Mouse (Mus musculus) embryonic facial prominence, embryonic 14.5 days (tissue): Measurements from ENCODE around the gene Gadd45gip1. TPM values are rescaled to one million over a fixed set of nuclear protein-coding genes. Genes with fewer than 3 reads are reported as not detected.

ENCODE experiments used
- ATAC-seq: fragments of 200-750 bp; cut with Nextera tagmentation; 2 replicates; pipeline ENCODE4 v1.8.0; 2017; ENCODE audit warnings: low read depth, moderate number of reproducible peaks, moderate TSS enrichment
- DNase-seq: peaks from one replicate; pipeline ENCODE4 v3.0.0-alpha.2; 2015; ENCODE audit warnings: low spot score
- H3K27ac ChIP-seq: fragments of 300-500 bp; sonication (generic); replicated peaks from 2 replicates; pipeline ENCODE4 v1.5.1; 2014; ENCODE audit warnings: low read depth, mild to moderate bottlenecking, low read length, moderate library complexity
- H3K27me3 ChIP-seq: fragments of 300-500 bp; sonication (generic); replicated peaks from 2 replicates; pipeline ENCODE4 v1.6.1; 2014; ENCODE audit warnings: low read length; ENCODE audit not compliant: control insufficient read depth, insufficient read depth
- H3K36me3 ChIP-seq: fragments of 300-500 bp; sonication (generic); 2 replicates; pipeline ENCODE4 v1.6.1; 2014; ENCODE audit warnings: low read length, mixed read lengths; ENCODE audit not compliant: control insufficient read depth, insufficient read depth
- H3K4me1 ChIP-seq: fragments of 300-500 bp; sonication (generic); 2 replicates; pipeline ENCODE4 v1.6.1; 2014; ENCODE audit warnings: antibody characterized with exemption, low read length; ENCODE audit not compliant: control insufficient read depth, insufficient read depth
- H3K4me2 ChIP-seq: fragments of 300-500 bp; sonication (generic); 2 replicates; pipeline ENCODE4 v1.6.1; 2014; ENCODE audit warnings: low read depth, mild to moderate bottlenecking, low read length, moderate library complexity, mixed read lengths
- H3K4me3 ChIP-seq: fragments of 300-500 bp; sonication (generic); 2 replicates; pipeline ENCODE4 v1.5.1; 2014; ENCODE audit warnings: low read depth, mild to moderate bottlenecking, low read length
- H3K9ac ChIP-seq: fragments of 300-500 bp; sonication (generic); 2 replicates; pipeline ENCODE4 v1.6.1; 2014; ENCODE audit warnings: low read depth, mild to moderate bottlenecking, low read length, moderate library complexity, mixed read lengths
- H3K9me3 ChIP-seq: fragments of 300-500 bp; sonication (generic); 2 replicates; pipeline ENCODE4 v1.6.1; 2016; ENCODE audit warnings: low read length; ENCODE audit not compliant: control insufficient read depth
- WGBS: fragments of 180-500 bp; shearing (Covaris S2); extraction: QIAGEN DNeasy Blood & Tissue Kit; methylation state at CpG from one replicate; pipeline ENCODE4 v1.1.7; 2014; 5-methylcytosine and 5-hydroxymethylcytosine counted together
- polyA plus RNA-seq: library from polyadenylated mRNA; unstranded; fragments of >200 nt; fragmentation: Nextera tagmentation; extraction: Ambion mirVana; gene quantifications from 2 replicates; pipeline ENCODE4 v1.2.1, GENCODE M21; 2014

Gadd45gip1 gene
- polyA plus RNA-seq, 1 experiment from 2014 or later, result 41.5 TPM

- peak overlapping the region; percentile 92 for H3K9ac ChIP-seq
- no peaks in the 10 kb centered on the region for H3K9me3 ChIP-seq
- WGBS, result 80% methylated on average over 2 of the region's 2 CpGs
- peaks cover 22% of the 10 kb centered on the region for H3K4me1 ChIP-seq
- ATAC-seq, result no peak
- H3K36me3 ChIP-seq, result peaks cover 85% of the 10 kb centered on the region
- H3K4me3 ChIP-seq, result peak overlapping the region; percentile 81
- no peak for DNase-seq
- no peak overlapping the region for H3K27ac ChIP-seq
- H3K27me3 ChIP-seq, result no peaks in the 10 kb centered on the region
- H3K4me2 ChIP-seq, result peak overlapping the region; percentile 62
Observed at GRCm38 (mm10) chr8:84839411-84839810, 8.1 kb downstream of the Gadd45gip1 start.

DNA sequence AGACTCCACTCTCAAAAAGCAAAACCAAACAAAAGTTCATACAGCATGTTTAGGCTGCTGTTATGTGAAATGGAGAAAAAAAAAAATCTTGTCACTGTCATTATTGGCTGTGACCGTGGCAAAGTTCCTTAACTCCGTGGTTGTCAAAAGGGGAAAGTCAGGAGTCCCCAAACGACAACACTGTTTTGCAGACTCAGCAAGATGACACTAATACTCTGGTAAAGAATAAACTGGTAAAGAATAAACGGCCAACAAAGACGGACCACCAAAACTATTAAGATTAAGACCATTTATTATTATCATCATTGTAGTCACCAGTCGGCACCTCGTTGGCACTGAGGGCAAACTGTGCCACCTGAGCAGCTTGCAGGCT is 8.5 kb downstream of the Gadd45gip1 start:
- peak overlapping the region; percentile 88 for H3K27ac ChIP-seq
- H3K4me1 ChIP-seq, result peaks cover 24% of the 10 kb centered on the region
- DNase-seq, result no peak
- H3K4me3 ChIP-seq, result peak overlapping the region; percentile 81
- WGBS, result under 1% methylated on average over 7 of the region's 7 CpGs
- no peak for ATAC-seq
- H3K4me2 ChIP-seq, result peak overlapping the region; percentile 62
- H3K9me3 ChIP-seq, result no peaks in the 10 kb centered on the region
- peak overlapping the region; percentile 92 for H3K9ac ChIP-seq
- no peaks in the 10 kb centered on the region for H3K27me3 ChIP-seq
- peaks cover 85% of the 10 kb centered on the region for H3K36me3 ChIP-seq

DNA sequence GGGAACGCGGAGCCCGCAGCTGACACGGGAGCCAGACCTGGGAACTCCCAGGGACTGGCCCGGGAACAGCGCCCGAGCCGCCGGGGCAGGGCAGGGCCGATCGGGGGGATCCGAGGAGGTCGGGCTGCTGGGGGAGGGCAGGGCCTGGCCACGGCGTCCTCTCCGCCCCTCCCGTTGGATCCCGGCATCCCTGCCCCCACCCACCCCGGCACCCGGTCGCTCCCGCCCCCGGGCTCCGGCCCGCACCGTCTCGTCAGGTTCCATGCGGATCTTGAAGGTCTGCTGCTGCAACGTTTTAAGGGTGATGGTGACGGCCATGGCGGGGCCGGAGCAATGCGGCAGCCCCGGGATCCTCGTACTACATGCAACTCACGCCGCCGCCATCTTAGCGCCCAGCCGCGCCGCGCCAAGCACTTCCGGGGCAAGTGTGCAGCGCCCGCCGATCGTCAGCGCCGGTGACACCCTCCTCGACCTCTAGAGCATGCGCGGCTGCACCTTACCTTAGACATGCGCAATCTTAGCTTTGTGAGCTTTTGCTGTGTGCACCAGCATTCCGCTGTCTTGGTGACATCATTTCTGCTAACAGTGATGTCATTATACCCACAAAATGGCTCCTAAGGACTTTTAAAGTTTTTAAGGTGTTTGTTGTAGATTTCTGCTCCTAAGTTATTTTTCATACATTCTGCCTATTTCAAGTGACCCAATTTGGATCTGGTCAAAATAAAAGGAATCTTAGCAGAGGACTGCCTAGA is 9.1 kb downstream of the Gadd45gip1 start, which contains the start of gene Rad23a:
Rad23a (minus strand) TSS at position 418 of the 752 bp plus-strand sequence.
- no peaks in the 10 kb centered on the region for H3K27me3 ChIP-seq
- peak within 1 kb of the TSS; percentile 92 for H3K9ac ChIP-seq
- DNase-seq (peak; percentile 98), ATAC-seq (peak; percentile 94)
- H3K4me2 ChIP-seq, result peak within 1 kb of the TSS; percentile 62
- peak within 1 kb of the TSS; percentile 81 for H3K4me3 ChIP-seq
- H3K36me3 ChIP-seq, result peaks cover 86% of the 10 kb centered on the region
- under 1% methylated on average over 16 of the region's 55 CpGs for WGBS
- H3K27ac ChIP-seq, result peak within 1 kb of the TSS; percentile 88
- peaks cover 27% of the 10 kb centered on the region; the same call in 1 of the 2 replicates for H3K4me1 ChIP-seq
- H3K9me3 ChIP-seq, result no peaks in the 10 kb centered on the region

DNA sequence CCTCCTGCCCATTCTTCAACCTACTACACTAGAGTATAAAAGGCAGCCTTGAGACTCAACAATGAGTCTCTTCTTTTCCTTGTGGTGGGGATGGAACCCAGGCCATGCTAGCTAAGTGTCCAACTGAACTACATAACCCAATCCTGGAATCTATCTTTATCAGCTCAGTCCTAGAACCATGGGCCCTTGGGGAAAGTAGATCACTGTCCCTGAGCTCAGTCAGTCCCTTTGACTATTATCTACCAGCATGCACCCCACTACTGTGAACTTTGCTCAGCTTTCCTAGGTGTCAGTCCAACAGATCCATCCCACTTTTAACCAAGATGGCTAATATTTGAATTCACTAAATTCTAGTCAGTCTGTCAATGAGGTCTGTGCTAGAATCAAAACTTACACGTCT is 10.2 kb downstream of the Gadd45gip1 start:
- Histone ChIP-seq H3K4me1 (peaks cover 27% of the 10 kb centered on the region; the same call in 1 of the 2 replicates), H3K9me3 (no peaks in the 10 kb centered on the region), H3K9ac (no peak overlapping the region), H3K27ac (no peak overlapping the region), H3K4me2 (no peak overlapping the region), H3K27me3 (no peaks in the 10 kb centered on the region), H3K4me3 (no peak overlapping the region), H3K36me3 (peaks cover 81% of the 10 kb centered on the region)
- DNase-seq, result no peak
- ATAC-seq, result no peak
- 73% methylated on average over 1 of the region's 1 CpGs for WGBS

GRCm38 (mm10) chr8:84844397-84845070 is 13.2 kb downstream of the Gadd45gip1 start:
- no peak for DNase-seq
- no peaks in the 10 kb centered on the region for H3K9me3 ChIP-seq
- peaks cover 15% of the 10 kb centered on the region; the same call in 1 of the 2 replicates for H3K4me1 ChIP-seq
- peak overlapping the region; percentile 8; the same call in 1 of the 2 replicates for H3K27ac ChIP-seq
- no peaks in the 10 kb centered on the region for H3K27me3 ChIP-seq
- ATAC-seq, result no peak
- 81% methylated on average over 9 of the region's 9 CpGs for WGBS
- H3K4me3 ChIP-seq, result peak overlapping the region; percentile 71
- peak overlapping the region; percentile 88 for H3K9ac ChIP-seq
- H3K36me3 ChIP-seq, result peaks cover 50% of the 10 kb centered on the region
- peak overlapping the region; percentile 77 for H3K4me2 ChIP-seq

- no peak for ATAC-seq
- peak overlapping the region; percentile 88 for H3K9ac ChIP-seq
- H3K27ac ChIP-seq, result peak overlapping the region; percentile 77; the same call in 1 of the 2 replicates
- peak overlapping the region; percentile 71 for H3K4me3 ChIP-seq
- DNase-seq, result peak; percentile 56
- H3K27me3 ChIP-seq, result no peaks in the 10 kb centered on the region
- no peaks in the 10 kb centered on the region for H3K9me3 ChIP-seq
- peaks cover 15% of the 10 kb centered on the region; the same call in 1 of the 2 replicates for H3K4me1 ChIP-seq
- H3K36me3 ChIP-seq, result peaks cover 50% of the 10 kb centered on the region
- H3K4me2 ChIP-seq, result peak overlapping the region; percentile 77
- WGBS, result 11% methylated on average over 12 of the region's 12 CpGs
Observed at GRCm38 (mm10) chr8:84845355-84846093, 14.2 kb downstream of the Gadd45gip1 start.

- peak overlapping the region; percentile 77 for H3K27ac ChIP-seq
- peak overlapping the region; percentile 71 for H3K4me3 ChIP-seq
- H3K4me1 ChIP-seq, result peaks cover 15% of the 10 kb centered on the region; the same call in 1 of the 2 replicates
- under 1% methylated on average over 30 of the region's 30 CpGs for WGBS
- peak overlapping the region; percentile 77 for H3K4me2 ChIP-seq
- no peaks in the 10 kb centered on the region for H3K9me3 ChIP-seq
- DNase-seq (peak; percentile 36), ATAC-seq (no peak; the same call in 1 of the 2 replicates)
- no peaks in the 10 kb centered on the region for H3K27me3 ChIP-seq
- H3K9ac ChIP-seq, result peak overlapping the region; percentile 88
- peaks cover 48% of the 10 kb centered on the region for H3K36me3 ChIP-seq
Observed at GRCm38 (mm10) chr8:84846094-84846721, 14.9 kb downstream of the Gadd45gip1 start.
